Mouse (Mus musculus) midbrain, embryonic 10.5 days (tissue): ENCODE measurements around the gene Ei24. TPM values are rescaled to one million over a fixed set of nuclear protein-coding genes. Genes with fewer than 3 reads are reported as not detected.
A peak's percentile ranks its signal among the peaks of the same experiment; 100 is the strongest.

Experiments
- DNase-seq: peaks from one replicate; pipeline ENCODE4 v3.0.0-alpha.2; 2017; ENCODE audit warnings: low spot score
- H3K27ac ChIP-seq: fragments of 300-500 bp; sonication (generic); replicated peaks from 2 replicates; pipeline ENCODE4 v1.5.1; 2016; ENCODE audit warnings: mild to moderate bottlenecking
- H3K27me3 ChIP-seq: fragments of 300-500 bp; sonication (generic); 2 replicates; pipeline ENCODE4 v1.6.1; 2016; ENCODE audit warnings: low read depth, mild to moderate bottlenecking; ENCODE audit not compliant: poor library complexity, severe bottlenecking
- H3K36me3 ChIP-seq: fragments of 300-500 bp; sonication (generic); 2 replicates; pipeline ENCODE4 v1.6.1; 2016; ENCODE audit warnings: mild to moderate bottlenecking, moderate library complexity
- H3K4me1 ChIP-seq: fragments of 300-500 bp; sonication (generic); 2 replicates; pipeline ENCODE4 v1.6.1; 2016
- H3K4me3 ChIP-seq: fragments of 300-500 bp; sonication (generic); 2 replicates; pipeline ENCODE4 v1.5.1; 2016; ENCODE audit warnings: mild to moderate bottlenecking, moderate library complexity
- H3K9me3 ChIP-seq: fragments of 300-500 bp; sonication (generic); replicated peaks from 2 replicates; pipeline ENCODE4 v1.6.1; 2016; ENCODE audit warnings: mild to moderate bottlenecking
- WGBS: fragments of 180-500 bp; shearing (Covaris S2); methylation state at CpG from one replicate; pipeline ENCODE4 v1.1.7; 2016; 5-methylcytosine and 5-hydroxymethylcytosine counted together
- polyA plus RNA-seq: library from polyadenylated mRNA; unstranded; fragments of >200 nt; fragmentation: Nextera tagmentation; extraction: Ambion mirVana; gene quantifications from 2 replicates; pipeline ENCODE4 v1.2.1, GENCODE M21; 2016

The Ei24 gene
- polyA plus RNA-seq, 1 experiment from 2014 or later = 93.0 TPM

DNA sequence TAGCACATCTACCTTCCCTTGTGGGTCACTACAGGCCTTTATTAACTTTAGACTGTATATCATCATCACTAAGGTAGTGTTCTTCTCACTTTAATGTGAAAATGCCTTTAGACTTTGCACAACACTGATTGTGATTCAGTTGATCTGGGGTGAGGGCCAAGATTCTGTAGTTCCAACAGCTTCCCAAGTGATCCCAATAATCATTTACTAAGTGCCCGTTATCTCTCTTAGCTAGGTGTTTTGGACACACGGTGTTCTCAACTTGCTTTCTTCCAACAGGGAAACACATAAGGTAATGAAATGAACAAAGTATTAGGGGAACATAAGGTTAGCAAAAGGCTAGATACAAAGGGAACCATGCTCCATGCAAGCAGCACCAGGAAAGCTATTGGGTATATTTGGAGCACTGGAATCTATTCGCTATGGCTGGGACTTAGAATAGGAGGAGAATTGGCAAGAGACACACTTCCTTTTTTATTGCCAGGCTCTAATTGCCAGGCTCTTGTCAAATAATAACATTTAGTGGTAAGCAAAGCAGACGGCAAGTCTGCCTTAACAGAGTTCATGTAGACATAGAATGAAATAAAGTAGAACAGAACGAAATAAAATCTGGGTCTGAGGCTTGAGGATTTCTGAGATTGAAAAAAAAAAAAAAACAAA, 11.1 kb upstream of the Ei24 start:
- DNase-seq = no peak
- H3K4me3 ChIP-seq = no peak overlapping the region

DNA sequence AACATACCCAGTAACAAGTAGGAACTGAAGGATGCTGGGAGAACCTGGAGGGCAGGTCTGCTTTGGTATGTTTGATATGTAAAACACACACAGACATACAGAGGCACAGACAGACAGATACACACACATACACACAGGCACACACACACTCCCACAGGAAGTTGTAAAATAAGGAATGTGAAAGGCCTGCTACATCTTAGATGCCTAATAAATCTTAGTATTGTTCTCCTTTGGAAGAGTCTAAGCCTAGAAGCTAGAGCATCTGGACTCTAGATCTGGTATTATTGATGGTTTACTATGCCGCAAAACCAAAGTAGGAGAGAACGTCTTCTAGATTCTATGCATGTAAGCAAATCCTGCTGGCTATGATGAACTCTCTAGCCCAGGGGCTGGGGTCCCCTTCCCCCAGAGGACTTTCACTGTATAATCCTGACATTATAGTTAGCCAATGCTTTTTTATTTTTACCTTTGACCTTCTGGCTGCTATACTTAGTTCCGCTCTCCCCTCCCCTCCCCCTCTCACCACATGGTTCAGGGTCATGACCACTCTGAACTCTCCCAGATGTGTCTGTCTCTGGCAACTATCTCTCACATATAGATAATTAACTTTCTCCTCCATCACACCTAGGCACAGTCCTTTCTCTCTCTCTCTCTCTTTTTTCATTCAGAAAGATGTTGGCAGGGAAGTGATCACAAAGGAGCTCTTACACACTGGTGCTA, 8.2 kb upstream of the Ei24 start:
- Histone ChIP-seq H3K27me3 (no peaks in the 10 kb centered on the region), H3K36me3 (no peaks in the 10 kb centered on the region), H3K4me3 (no peak overlapping the region), H3K9me3 (no peaks in the 10 kb centered on the region), H3K27ac (no peak overlapping the region), H3K4me1 (no peaks in the 10 kb centered on the region)
- 95% methylated on average over 3 of the region's 3 CpGs for WGBS
- DNase-seq = no peak

More for the DNA sequence above, 11.1 kb upstream of the Ei24 start:
- no peaks in the 10 kb centered on the region for H3K9me3 ChIP-seq
- no peaks in the 10 kb centered on the region for H3K36me3 ChIP-seq
- H3K4me1 ChIP-seq = no peaks in the 10 kb centered on the region
- H3K27me3 ChIP-seq = no peaks in the 10 kb centered on the region
- WGBS = 88% methylated on average over 5 of the region's 5 CpGs
- H3K27ac ChIP-seq = no peak overlapping the region

DNA sequence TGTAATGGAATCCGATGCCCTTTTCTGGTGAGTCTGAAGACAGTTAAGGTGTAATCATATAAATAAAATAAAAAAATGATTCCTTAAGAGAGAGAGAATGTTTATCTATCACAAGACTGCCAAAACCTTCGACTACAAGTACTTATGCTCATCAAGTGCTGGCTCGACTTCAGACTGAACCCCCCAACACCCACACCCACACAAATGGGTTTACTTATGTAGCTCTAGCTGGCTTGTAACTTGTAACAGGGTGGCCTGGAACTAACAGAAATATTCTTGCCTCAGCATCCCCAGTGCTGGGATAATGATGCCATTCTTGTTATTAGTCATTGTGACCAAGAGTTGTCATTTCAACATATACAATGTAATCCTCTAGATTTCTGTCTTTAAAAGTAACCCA, 6.7 kb upstream of the Ei24 start:
- no peaks in the 10 kb centered on the region for H3K9me3 ChIP-seq
- H3K27ac ChIP-seq = no peak overlapping the region
- H3K4me3 ChIP-seq = no peak overlapping the region
- H3K36me3 ChIP-seq = no peaks in the 10 kb centered on the region
- DNase-seq = no peak
- 79% methylated on average over 3 of the region's 3 CpGs for WGBS
- H3K4me1 ChIP-seq = no peaks in the 10 kb centered on the region
- no peaks in the 10 kb centered on the region for H3K27me3 ChIP-seq

DNA sequence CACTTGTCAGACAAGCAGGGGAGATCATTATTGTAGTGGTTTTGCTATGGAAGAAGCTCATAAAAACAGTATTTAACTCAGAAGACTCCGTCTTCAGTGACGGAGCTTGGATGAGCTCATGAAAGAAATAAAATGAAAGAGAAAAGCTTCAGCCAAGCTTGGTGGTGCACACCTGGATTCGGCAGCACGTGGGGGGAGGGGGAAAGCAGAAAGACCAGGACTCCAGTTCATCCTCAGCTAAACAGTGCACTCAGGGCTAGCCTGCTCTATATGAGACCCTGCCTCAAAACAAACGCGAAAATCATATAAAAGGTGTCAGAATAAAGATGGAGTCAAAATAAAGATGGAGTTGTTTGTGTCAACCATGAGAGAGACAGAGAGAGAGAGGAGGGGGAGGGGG, 6.2 kb upstream of the Ei24 start:
- 85% methylated on average over 6 of the region's 6 CpGs for WGBS
- H3K36me3 ChIP-seq = no peaks in the 10 kb centered on the region
- no peaks in the 10 kb centered on the region for H3K27me3 ChIP-seq
- no peak overlapping the region for H3K4me3 ChIP-seq
- H3K4me1 ChIP-seq = no peaks in the 10 kb centered on the region
- DNase-seq = no peak
- no peak overlapping the region for H3K27ac ChIP-seq
- no peaks in the 10 kb centered on the region for H3K9me3 ChIP-seq

DNA sequence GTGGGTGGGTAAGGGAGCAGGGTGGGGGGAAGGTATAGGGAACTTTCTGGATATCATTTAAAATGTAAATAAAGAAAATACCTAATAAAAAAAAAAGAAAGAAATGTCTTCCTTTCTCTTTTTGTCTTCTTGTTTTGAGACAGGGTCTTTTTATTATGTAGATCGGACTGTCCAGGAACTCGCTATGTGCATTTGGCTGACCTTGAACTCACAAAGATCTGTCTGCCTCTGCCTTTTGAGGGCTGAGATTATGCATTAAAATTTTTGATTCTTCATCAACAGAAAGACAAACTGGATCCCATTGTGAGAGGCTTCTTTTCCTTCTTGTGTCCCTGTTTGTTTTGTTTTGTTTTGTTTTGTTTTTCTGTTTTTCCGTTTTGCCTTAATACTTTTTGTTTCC, 5.8 kb upstream of the Ei24 start:
- no peak for DNase-seq
- Histone ChIP-seq H3K27ac (no peak overlapping the region), H3K27me3 (no peaks in the 10 kb centered on the region), H3K36me3 (no peaks in the 10 kb centered on the region), H3K4me1 (no peaks in the 10 kb centered on the region), H3K9me3 (no peaks in the 10 kb centered on the region), H3K4me3 (no peak overlapping the region)
- WGBS = 90% methylated on average over 3 of the region's 3 CpGs

DNA sequence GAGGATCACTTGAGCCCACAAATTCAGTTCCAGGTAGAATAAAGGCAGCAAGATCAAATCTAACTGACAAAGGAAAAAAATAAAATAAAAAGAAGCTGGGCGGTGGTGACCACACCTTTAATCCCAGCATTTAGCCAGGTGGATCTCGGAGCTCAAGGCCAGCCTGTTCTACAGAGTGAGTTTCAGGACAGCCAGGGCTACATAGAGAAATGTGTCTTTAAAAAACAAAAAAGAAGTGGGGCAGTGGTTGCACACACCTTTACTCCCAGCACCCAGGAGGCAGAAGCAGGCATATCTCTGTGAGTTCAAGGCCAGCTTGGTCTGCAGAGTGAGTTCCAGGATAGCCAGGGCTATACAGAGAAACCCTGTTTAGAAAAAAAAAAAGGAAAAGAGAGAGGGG, 4.8 kb upstream of the Ei24 start:
- H3K36me3 ChIP-seq = no peaks in the 10 kb centered on the region
- H3K4me1 ChIP-seq = peaks cover under 1% of the 10 kb centered on the region; the same call in 1 of the 2 replicates
- no peak for DNase-seq
- WGBS = 89% methylated on average over 2 of the region's 2 CpGs
- no peaks in the 10 kb centered on the region for H3K9me3 ChIP-seq
- H3K27ac ChIP-seq = no peak overlapping the region
- no peak overlapping the region for H3K4me3 ChIP-seq
- no peaks in the 10 kb centered on the region for H3K27me3 ChIP-seq

DNA sequence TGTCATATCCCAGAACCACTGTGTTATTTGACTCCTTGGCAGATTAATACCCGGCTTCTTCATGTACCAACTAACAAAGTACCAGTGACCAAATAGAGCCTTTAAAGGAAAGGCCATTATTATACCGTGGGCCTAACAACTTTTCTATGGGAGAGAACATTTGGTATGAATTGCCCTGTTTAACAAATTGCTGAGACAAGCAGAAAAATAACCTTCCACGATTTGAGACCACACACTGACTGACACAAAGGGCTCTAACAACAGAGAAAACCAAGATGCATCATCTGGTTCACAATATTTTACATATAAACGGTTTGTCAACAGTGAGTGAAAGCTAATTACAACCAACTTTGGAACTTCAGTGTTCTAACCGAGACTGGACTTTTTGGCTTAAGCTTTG, 969 bp downstream of the Ei24 start:
- no peak overlapping the region for H3K27ac ChIP-seq
- H3K4me3 ChIP-seq = peak overlapping the region; percentile 95
- DNase-seq = no peak
- H3K36me3 ChIP-seq = peaks cover 15% of the 10 kb centered on the region
- WGBS = 37% methylated on average over 5 of the region's 5 CpGs
- H3K27me3 ChIP-seq = no peaks in the 10 kb centered on the region
- peaks cover 28% of the 10 kb centered on the region for H3K4me1 ChIP-seq
- H3K9me3 ChIP-seq = no peaks in the 10 kb centered on the region

DNA sequence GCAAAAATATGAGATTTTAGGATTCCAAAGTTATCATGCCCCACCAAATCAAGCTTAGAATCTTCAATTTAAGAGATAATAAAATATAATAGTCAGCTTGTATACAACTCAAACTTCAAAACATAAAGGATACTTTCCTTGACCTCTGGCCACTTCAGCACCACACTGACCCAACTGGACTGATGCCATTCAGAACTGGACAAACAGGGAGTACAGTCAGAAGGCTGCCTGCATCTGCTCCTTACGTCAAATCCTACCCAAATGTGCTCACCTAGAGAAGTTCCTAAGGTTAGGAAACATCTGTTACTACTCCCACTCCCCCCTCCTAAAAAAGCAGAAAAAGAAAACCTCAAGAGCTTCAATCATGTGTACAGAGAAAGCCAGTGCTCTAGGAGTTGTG, 1.6 kb downstream of the Ei24 start:
- peak overlapping the region; percentile 95; the same call in 1 of the 2 replicates for H3K4me3 ChIP-seq
- no peak for DNase-seq
- peaks cover 22% of the 10 kb centered on the region for H3K36me3 ChIP-seq
- no peak overlapping the region for H3K27ac ChIP-seq
- WGBS = 86% methylated on average over 1 of the region's 1 CpGs
- H3K27me3 ChIP-seq = no peaks in the 10 kb centered on the region
- H3K4me1 ChIP-seq = peaks cover 28% of the 10 kb centered on the region
- H3K9me3 ChIP-seq = no peaks in the 10 kb centered on the region

DNA sequence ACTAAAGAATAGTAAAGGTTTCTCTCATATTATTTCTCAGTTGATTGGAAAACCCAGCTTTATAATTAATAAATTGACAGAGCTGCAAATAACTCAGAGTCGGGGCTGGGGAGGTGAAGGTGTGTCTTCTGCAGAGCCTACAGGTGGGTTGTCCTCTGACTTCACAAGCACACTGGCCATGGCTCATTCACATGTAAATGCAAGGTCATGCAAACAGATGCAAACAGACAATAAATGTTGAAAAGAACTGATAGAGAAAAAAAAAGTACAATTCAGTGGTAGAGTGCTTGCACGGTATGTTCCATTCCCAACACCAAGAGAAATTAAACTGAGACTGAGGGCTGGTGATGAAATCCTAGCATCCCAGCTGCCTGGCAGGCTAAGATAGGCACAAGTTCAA, 2.7 kb downstream of the Ei24 start:
- H3K9me3 ChIP-seq = no peaks in the 10 kb centered on the region
- WGBS = 82% methylated on average over 2 of the region's 2 CpGs

DNA sequence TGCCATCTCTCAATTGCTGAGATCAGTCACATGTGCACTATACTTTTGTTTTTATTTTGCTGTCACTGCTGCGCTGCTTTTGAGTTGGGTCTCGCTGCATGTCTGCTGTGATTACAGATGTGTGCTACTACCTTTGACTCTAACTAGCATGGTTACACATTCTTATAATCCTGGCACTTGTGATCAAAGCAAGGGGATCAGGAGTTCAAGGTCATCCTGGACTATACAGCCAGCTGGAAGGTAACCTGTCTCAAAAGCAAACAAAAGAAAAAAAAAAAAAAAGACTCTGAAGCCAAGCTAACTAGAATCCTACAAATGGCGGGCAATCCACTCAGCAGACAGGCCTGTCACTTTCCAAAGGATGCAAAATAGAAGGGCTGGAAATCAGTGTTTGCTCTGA, 5.0 kb downstream of the Ei24 start:
- Histone ChIP-seq H3K36me3 (peaks cover 56% of the 10 kb centered on the region), H3K27ac (no peak overlapping the region), H3K27me3 (no peaks in the 10 kb centered on the region), H3K9me3 (peaks cover 1% of the 10 kb centered on the region; the same call in 1 of the 2 replicates), H3K4me3 (no peak overlapping the region), H3K4me1 (peaks cover 28% of the 10 kb centered on the region)
- 95% methylated on average over 3 of the region's 3 CpGs for WGBS
- no peak for DNase-seq

More for the DNA sequence above, 2.7 kb downstream of the Ei24 start:
- no peak for DNase-seq
- Histone ChIP-seq H3K4me3 (no peak overlapping the region), H3K27ac (no peak overlapping the region), H3K27me3 (no peaks in the 10 kb centered on the region), H3K4me1 (peaks cover 28% of the 10 kb centered on the region), H3K36me3 (peaks cover 33% of the 10 kb centered on the region)

DNA sequence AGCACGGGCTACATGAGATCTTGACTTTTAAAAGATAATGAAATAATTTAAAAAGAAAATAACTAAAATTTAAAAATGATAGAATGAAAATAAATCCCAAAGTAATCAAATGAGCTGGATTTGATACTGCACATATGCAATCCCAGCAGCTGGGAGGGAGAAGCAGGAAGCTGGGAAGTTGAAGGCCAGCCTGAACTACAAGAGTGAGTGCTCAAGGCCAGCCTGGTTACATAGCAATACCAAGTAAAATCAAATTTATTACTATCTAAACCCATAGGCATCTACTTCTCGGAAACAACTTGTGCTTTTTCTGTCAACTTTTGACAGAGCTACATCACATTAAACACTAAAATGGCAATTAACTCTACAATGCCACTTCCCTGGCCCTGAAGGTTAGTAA, 13.3 kb downstream of the Ei24 start:
- Histone ChIP-seq H3K36me3 (peaks cover 97% of the 10 kb centered on the region), H3K4me1 (no peaks in the 10 kb centered on the region), H3K27me3 (no peaks in the 10 kb centered on the region), H3K4me3 (no peak overlapping the region), H3K9me3 (peaks cover 9% of the 10 kb centered on the region; the same call in 1 of the 2 replicates), H3K27ac (no peak overlapping the region)
- WGBS = 88% methylated on average over 2 of the region's 2 CpGs
- DNase-seq = no peak

DNA sequence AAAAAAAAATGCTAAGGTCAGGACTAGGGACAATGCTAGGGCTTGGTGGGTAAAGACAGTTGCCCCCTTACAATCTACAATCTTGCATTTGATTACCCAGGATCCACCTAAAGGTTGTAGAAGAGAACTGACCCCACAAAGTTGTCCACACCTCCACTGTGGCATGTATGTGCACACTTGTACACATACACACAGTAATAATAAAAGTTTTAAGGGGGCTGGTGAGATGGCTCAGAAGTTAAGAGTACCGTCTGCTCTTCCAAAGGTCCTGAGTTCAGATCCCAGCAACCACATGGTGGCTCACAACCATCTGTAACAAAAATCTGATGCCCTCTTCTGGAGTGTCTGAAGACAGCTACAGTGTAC, 28.2 kb downstream of the Ei24 start:
- H3K27ac ChIP-seq = no peak overlapping the region
- 96% methylated on average over 1 of the region's 1 CpGs for WGBS
- H3K4me3 ChIP-seq = peak overlapping the region; percentile 82
- H3K4me1 ChIP-seq = peaks cover 18% of the 10 kb centered on the region
- H3K9me3 ChIP-seq = no peaks in the 10 kb centered on the region
- no peaks in the 10 kb centered on the region for H3K27me3 ChIP-seq
- DNase-seq = no peak
- H3K36me3 ChIP-seq = peaks cover 14% of the 10 kb centered on the region
